Mouse (Mus musculus) forebrain, embryonic 10.5 days (tissue): ENCODE measurements around the gene Ran. TPM values are rescaled to one million over a fixed set of nuclear protein-coding genes. Genes with fewer than 3 reads are reported as not detected.
A peak's percentile ranks its signal among the peaks of the same experiment; 100 is the strongest.
"Not testable (repeated sequence)": the region's sequence is repeated elsewhere in the genome, so short reads cannot be mapped to it uniquely, and the experiment has no call there.

Experiments used
- DNase-seq: peaks from one replicate; pipeline ENCODE4 v3.0.0-alpha.2; 2017; ENCODE audit warnings: low spot score; ENCODE audit errors: extremely low spot score
- H3K27ac ChIP-seq: fragments of 300-500 bp; sonication (generic); 2 replicates; pipeline ENCODE4 v1.5.1; 2016; ENCODE audit warnings: mild to moderate bottlenecking
- H3K27me3 ChIP-seq: fragments of 300-500 bp; sonication (generic); 2 replicates; pipeline ENCODE4 v1.6.1; 2016; ENCODE audit warnings: mild to moderate bottlenecking; ENCODE audit not compliant: poor library complexity, severe bottlenecking
- H3K36me3 ChIP-seq: fragments of 300-500 bp; sonication (generic); replicated peaks from 2 replicates; pipeline ENCODE4 v1.6.1; 2016; ENCODE audit warnings: mild to moderate bottlenecking, moderate library complexity
- H3K4me1 ChIP-seq: fragments of 300-500 bp; sonication (generic); 2 replicates; pipeline ENCODE4 v1.6.1; 2016
- H3K4me3 ChIP-seq: fragments of 300-500 bp; sonication (generic); 2 replicates; pipeline ENCODE4 v1.5.1; 2016; ENCODE audit warnings: mild to moderate bottlenecking, moderate library complexity
- H3K9me3 ChIP-seq: fragments of 300-500 bp; sonication (generic); 2 replicates; pipeline ENCODE4 v1.6.1; 2016; ENCODE audit warnings: mild to moderate bottlenecking, moderate library complexity
- WGBS: fragments of 180-500 bp; shearing (Covaris S2); methylation state at CpG from one replicate; pipeline ENCODE4 v1.1.7; 2016; 5-methylcytosine and 5-hydroxymethylcytosine counted together
- polyA plus RNA-seq: library from polyadenylated mRNA; unstranded; fragments of >200 nt; fragmentation: Nextera tagmentation; extraction: Ambion mirVana; gene quantifications from 2 replicates; pipeline ENCODE4 v1.2.1, GENCODE M21; 2016

Gene Ran
- 1,091 and 1,094 TPM in 2 replicates for polyA plus RNA-seq

GRCm38 (mm10) chr5:129019497-129020299 lies at the start of gene Ran:
Gene Ran, plus strand, starts transcription at chr5:129020069.
- no peaks in the 10 kb centered on the region for H3K27me3 ChIP-seq
- peak; percentile 89 for DNase-seq
- H3K4me1 ChIP-seq = peaks cover 24% of the 10 kb centered on the region
- H3K9me3 ChIP-seq = no peaks in the 10 kb centered on the region
- WGBS = under 1% methylated on average over 89 of the region's 102 CpGs
- H3K4me3 ChIP-seq = peak within 1 kb of the TSS; percentile 94
- peaks cover 39% of the 10 kb centered on the region for H3K36me3 ChIP-seq
- H3K27ac ChIP-seq = peak within 1 kb of the TSS; percentile 100

DNA sequence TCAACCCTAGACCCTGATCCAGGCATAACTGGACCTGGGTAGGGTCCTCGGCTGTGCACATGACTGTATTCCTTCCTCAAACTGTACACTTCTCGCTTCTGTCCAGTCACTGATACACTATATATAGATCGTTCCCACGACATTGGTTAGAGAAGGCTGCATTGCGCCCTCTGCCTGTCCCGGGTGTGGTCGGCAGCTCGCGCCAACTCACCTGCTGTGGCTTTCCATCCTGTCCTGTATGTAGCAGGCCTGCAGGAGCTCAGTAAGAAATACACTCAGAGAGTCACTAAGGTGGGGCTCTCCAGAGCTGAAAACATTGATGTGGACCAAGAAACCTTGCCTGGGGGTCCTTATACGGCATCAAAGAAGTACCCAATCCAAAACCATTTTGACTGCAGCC lies 49.0 kb upstream of the Ran start:
- H3K4me3 ChIP-seq = peak overlapping the region; percentile 3; the same call in 1 of the 2 replicates
- peaks cover 6% of the 10 kb centered on the region; the same call in 1 of the 2 replicates for H3K27me3 ChIP-seq
- H3K9me3 ChIP-seq = peaks cover 4% of the 10 kb centered on the region; the same call in 1 of the 2 replicates
- no peak overlapping the region for H3K27ac ChIP-seq
- no peak for DNase-seq
- peaks cover 17% of the 10 kb centered on the region for H3K4me1 ChIP-seq
- 71% methylated on average over 10 of the region's 10 CpGs for WGBS
- H3K36me3 ChIP-seq = no peaks in the 10 kb centered on the region

- 25% methylated on average over 14 of the region's 14 CpGs for WGBS
- Histone ChIP-seq H3K27me3 (peaks cover 6% of the 10 kb centered on the region; the same call in 1 of the 2 replicates), H3K4me3 (peak overlapping the region; percentile 3; the same call in 1 of the 2 replicates), H3K9me3 (peaks cover 4% of the 10 kb centered on the region; the same call in 1 of the 2 replicates), H3K4me1 (peaks cover 21% of the 10 kb centered on the region), H3K36me3 (no peaks in the 10 kb centered on the region), H3K27ac (no peak overlapping the region)
- peak; percentile 76 for DNase-seq
Observed at GRCm38 (mm10) chr5:128971298-128971697, 48.6 kb upstream of the Ran start.

- peaks cover 24% of the 10 kb centered on the region for H3K4me1 ChIP-seq
- WGBS = 17% methylated on average over 4 of the region's 4 CpGs
- DNase-seq = peak; percentile 71
- H3K27ac ChIP-seq = no peak overlapping the region
- no peak overlapping the region for H3K4me3 ChIP-seq
- no peaks in the 10 kb centered on the region; the same call in 1 of the 2 replicates for H3K9me3 ChIP-seq
- peaks cover 6% of the 10 kb centered on the region; the same call in 1 of the 2 replicates for H3K27me3 ChIP-seq
- H3K36me3 ChIP-seq = no peaks in the 10 kb centered on the region
Observed at GRCm38 (mm10) chr5:128976266-128976665, 43.6 kb upstream of the Ran start.

DNA sequence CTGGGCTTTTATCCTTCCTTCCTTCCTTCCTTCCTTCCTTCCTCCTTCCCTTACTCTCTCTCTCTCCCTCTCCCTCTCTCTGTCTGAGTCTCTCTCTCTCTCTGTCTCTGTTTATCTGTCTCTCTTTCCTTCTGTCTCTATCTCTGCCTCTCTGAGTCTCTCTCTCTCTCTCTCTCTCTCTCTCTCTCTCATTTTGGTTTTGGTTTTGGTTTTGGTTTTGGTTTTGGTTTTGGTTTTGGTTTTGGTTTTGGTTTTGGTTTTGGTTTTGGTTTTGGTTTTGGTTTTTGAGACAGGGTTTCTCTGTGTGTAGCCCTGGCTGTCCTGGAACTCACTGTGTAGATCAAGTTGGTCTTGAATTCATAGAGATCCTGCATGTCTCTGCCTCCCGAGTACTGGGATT lies 42.4 kb upstream of the Ran start:
- not testable (repeated sequence) for H3K4me3 ChIP-seq, H3K27ac ChIP-seq, H3K27me3 ChIP-seq, H3K9me3 ChIP-seq, DNase-seq, H3K36me3 ChIP-seq
- WGBS = 91% methylated on average over 1 of the region's 1 CpGs
- H3K4me1 ChIP-seq = peaks cover 24% of the 10 kb centered on the region

GRCm38 (mm10) chr5:128978957-128979356 lies 40.9 kb upstream of the Ran start:
- no peaks in the 10 kb centered on the region for H3K27me3 ChIP-seq
- no peaks in the 10 kb centered on the region; the same call in 1 of the 2 replicates for H3K9me3 ChIP-seq
- H3K4me1 ChIP-seq = peaks cover 24% of the 10 kb centered on the region
- WGBS = 94% methylated on average over 7 of the region's 7 CpGs
- H3K36me3 ChIP-seq = no peaks in the 10 kb centered on the region
- no peak overlapping the region for H3K27ac ChIP-seq
- no peak for DNase-seq
- no peak overlapping the region for H3K4me3 ChIP-seq

DNA sequence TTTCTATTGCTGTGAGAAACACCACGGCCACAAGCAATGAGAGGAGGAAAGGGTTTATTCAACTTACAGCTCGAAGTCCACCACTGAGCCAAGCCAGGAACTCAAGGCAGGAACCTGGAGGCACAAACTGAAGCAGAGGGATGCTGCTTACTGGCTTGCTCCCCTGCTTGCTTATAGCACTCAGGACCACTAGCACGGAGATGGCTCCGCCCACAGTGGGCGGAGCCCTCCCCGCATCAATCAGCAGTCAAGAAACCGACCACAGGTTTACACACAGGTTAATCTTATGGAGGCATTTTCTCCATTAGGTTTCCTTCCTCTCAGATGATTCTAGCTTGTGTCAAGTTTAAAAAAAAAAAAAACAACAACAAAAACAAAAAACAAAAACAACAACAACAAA lies 39.0 kb upstream of the Ran start:
- H3K4me3 ChIP-seq = no peak overlapping the region
- H3K36me3 ChIP-seq = peaks cover 14% of the 10 kb centered on the region
- WGBS = 67% methylated on average over 7 of the region's 7 CpGs
- no peak for DNase-seq
- no peaks in the 10 kb centered on the region; the same call in 1 of the 2 replicates for H3K9me3 ChIP-seq
- H3K27ac ChIP-seq = no peak overlapping the region
- peaks cover 10% of the 10 kb centered on the region for H3K4me1 ChIP-seq
- no peaks in the 10 kb centered on the region for H3K27me3 ChIP-seq

GRCm38 (mm10) chr5:128981607-128982006 lies 38.3 kb upstream of the Ran start:
- no peak overlapping the region for H3K4me3 ChIP-seq
- H3K27me3 ChIP-seq = no peaks in the 10 kb centered on the region
- H3K27ac ChIP-seq = no peak overlapping the region
- no peaks in the 10 kb centered on the region; the same call in 1 of the 2 replicates for H3K9me3 ChIP-seq
- H3K36me3 ChIP-seq = peaks cover 21% of the 10 kb centered on the region
- 31% methylated on average over 12 of the region's 12 CpGs for WGBS
- H3K4me1 ChIP-seq = peaks cover 2% of the 10 kb centered on the region
- DNase-seq = peak; percentile 70

DNA sequence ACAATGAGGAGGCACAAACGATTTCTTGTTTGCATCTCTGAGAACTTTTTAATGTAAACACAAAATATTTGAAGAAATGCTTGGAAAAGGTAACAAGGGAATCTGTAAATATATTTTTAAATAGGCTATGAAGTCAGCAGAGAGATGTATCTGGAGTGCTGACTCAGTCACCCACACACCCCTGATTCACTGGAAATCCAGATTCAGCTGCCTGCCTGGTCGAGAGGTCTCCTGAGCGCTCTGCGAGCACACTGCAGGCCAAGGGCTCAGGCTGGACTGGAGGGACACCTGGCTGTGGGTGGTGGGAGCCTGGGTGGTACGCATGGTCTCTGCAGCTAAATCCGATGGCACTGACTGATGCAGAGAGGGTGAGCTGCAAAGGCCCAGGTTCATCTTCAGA lies 35.3 kb upstream of the Ran start:
- peaks cover 35% of the 10 kb centered on the region for H3K36me3 ChIP-seq
- WGBS = 91% methylated on average over 6 of the region's 6 CpGs
- H3K4me3 ChIP-seq = no peak overlapping the region
- no peaks in the 10 kb centered on the region; the same call in 1 of the 2 replicates for H3K9me3 ChIP-seq
- H3K27me3 ChIP-seq = no peaks in the 10 kb centered on the region
- no peaks in the 10 kb centered on the region for H3K4me1 ChIP-seq
- H3K27ac ChIP-seq = no peak overlapping the region
- no peak for DNase-seq

DNA sequence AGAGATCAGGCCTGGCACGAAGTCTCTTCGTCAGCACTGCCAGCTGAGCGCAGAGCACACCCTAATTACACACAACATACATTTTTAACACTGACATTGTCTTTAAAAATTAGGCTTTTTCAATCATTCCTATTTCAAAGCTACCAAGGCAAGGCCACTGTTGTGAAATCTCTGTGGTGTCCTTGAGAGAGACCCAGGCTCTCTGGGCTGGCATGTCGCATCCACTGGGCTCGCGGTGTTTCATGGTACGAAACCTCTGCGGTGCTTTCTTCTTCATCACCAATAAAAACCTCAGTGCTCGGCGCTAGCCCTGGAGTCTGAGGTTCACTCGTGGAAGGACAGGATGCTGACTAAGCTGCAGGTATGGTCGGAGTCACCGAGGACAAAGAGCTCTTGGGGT lies 33.9 kb upstream of the Ran start:
- H3K27ac ChIP-seq = no peak overlapping the region
- no peaks in the 10 kb centered on the region for H3K4me1 ChIP-seq
- H3K9me3 ChIP-seq = no peaks in the 10 kb centered on the region
- DNase-seq = no peak
- 91% methylated on average over 13 of the region's 13 CpGs for WGBS
- no peaks in the 10 kb centered on the region for H3K27me3 ChIP-seq
- no peak overlapping the region for H3K4me3 ChIP-seq
- H3K36me3 ChIP-seq = peaks cover 44% of the 10 kb centered on the region

- H3K27me3 ChIP-seq = no peaks in the 10 kb centered on the region
- H3K4me1 ChIP-seq = no peaks in the 10 kb centered on the region
- no peak for DNase-seq
- H3K9me3 ChIP-seq = no peaks in the 10 kb centered on the region
- 88% methylated on average over 19 of the region's 19 CpGs for WGBS
- H3K36me3 ChIP-seq = peaks cover 58% of the 10 kb centered on the region
- H3K4me3 ChIP-seq = no peak overlapping the region
- no peak overlapping the region for H3K27ac ChIP-seq
Observed at GRCm38 (mm10) chr5:128987141-128987954, 32.5 kb upstream of the Ran start.

GRCm38 (mm10) chr5:129000706-129001468 lies 19.0 kb upstream of the Ran start:
- no peak for DNase-seq
- peak overlapping the region; percentile 37 for H3K27ac ChIP-seq
- WGBS = 43% methylated on average over 8 of the region's 8 CpGs

More at GRCm38 (mm10) chr5:129000706-129001468, 19.0 kb upstream of the Ran start:
- Histone ChIP-seq H3K27me3 (no peaks in the 10 kb centered on the region), H3K4me1 (peaks cover 28% of the 10 kb centered on the region), H3K4me3 (no peak overlapping the region), H3K36me3 (peaks cover 43% of the 10 kb centered on the region), H3K9me3 (no peaks in the 10 kb centered on the region)
